Mouse (Mus musculus): ENCODE results near the gene Mlph. TPM values are rescaled to one million over a fixed set of nuclear protein-coding genes. Genes with fewer than 3 reads are reported as not detected.

The Mlph gene
- total and polyA plus RNA-seq, 2 experiments, result 0.27 to 0.37 TPM

GRCm38 (mm10) chr1:90909631-90910152 lies 5.2 kb upstream of the Mlph start:
- no peaks in the 10 kb centered on the region for H3K27me3 ChIP-seq (ENCODE audit: control insufficient read depth, insufficient read depth, low read length)
- TF ChIP-seq CTCF (IDR thresholded peaks at IDR 0.05; ENCODE audit: low read depth, low read length) (peak; percentile 42), POLR2A (IDR thresholded peaks at IDR 0.05; ENCODE audit: extremely low read depth, insufficient read depth, low read length) (no peak)
- H3K79me2 ChIP-seq (ENCODE audit: control insufficient read depth, insufficient read depth, low read length), result no peaks in the 10 kb centered on the region
- WGBS, result 16% methylated on average over 17 of the region's 17 CpGs
- H3K36me3 ChIP-seq (ENCODE audit: control insufficient read depth, insufficient read depth, low read length), result no peaks in the 10 kb centered on the region
- 0 out of 2 replicates have a peak, but pooled peaks cover 2% of the 10 kb centered on the region for H3K4me1 ChIP-seq (ENCODE audit: control insufficient read depth, insufficient read depth, low read length)
- no peak overlapping the region for H3K4me3 ChIP-seq (ENCODE audit: insufficient read depth, low read depth, low read length)
- no peak overlapping the region for H3K27ac ChIP-seq (replicated peaks; ENCODE audit: insufficient read depth, low read depth, low read length)
- no peak for DNase-seq (ENCODE audit: extremely low read depth, low read depth, low spot score)
- H3K9ac ChIP-seq (ENCODE audit: low read depth, low read length), result no peak overlapping the region; the same call in 1 of the 2 replicates

- TF ChIP-seq POLR2A (IDR thresholded peaks at IDR 0.05; ENCODE audit: extremely low read depth, insufficient read depth, low read length) (no peak), CTCF (IDR thresholded peaks at IDR 0.05; ENCODE audit: low read depth, low read length) (no peak)
- no peaks in the 10 kb centered on the region for H3K79me2 ChIP-seq (ENCODE audit: control insufficient read depth, insufficient read depth, low read length)
- no peak overlapping the region for H3K4me3 ChIP-seq (ENCODE audit: insufficient read depth, low read depth, low read length)
- H3K27ac ChIP-seq (replicated peaks; ENCODE audit: insufficient read depth, low read depth, low read length), result no peak overlapping the region
- H3K27me3 ChIP-seq (ENCODE audit: control insufficient read depth, insufficient read depth, low read length), result no peaks in the 10 kb centered on the region
- WGBS, result 86% methylated on average over 6 of the region's 6 CpGs
- 0 out of 2 replicates have a peak, but pooled peaks cover 3% of the 10 kb centered on the region for H3K4me1 ChIP-seq (ENCODE audit: control insufficient read depth, insufficient read depth, low read length)
- no peaks in the 10 kb centered on the region for H3K36me3 ChIP-seq (ENCODE audit: control insufficient read depth, insufficient read depth, low read length)
- no peak overlapping the region for H3K9ac ChIP-seq (ENCODE audit: low read depth, low read length)
- DNase-seq (ENCODE audit: extremely low read depth, low read depth, low spot score), result no peak
Observed at GRCm38 (mm10) chr1:90913231-90913630, 1.7 kb upstream of the Mlph start.

- no peak overlapping the region for H3K27ac ChIP-seq (replicated peaks; ENCODE audit: insufficient read depth, low read depth, low read length)
- H3K9ac ChIP-seq (ENCODE audit: low read depth, low read length), result no peak overlapping the region
- no peaks in the 10 kb centered on the region for H3K79me2 ChIP-seq (ENCODE audit: control insufficient read depth, insufficient read depth, low read length)
- no peak for TF ChIP-seq CTCF (IDR thresholded peaks at IDR 0.05; ENCODE audit: low read depth, low read length)
- TF ChIP-seq POLR2A (IDR thresholded peaks at IDR 0.05; ENCODE audit: extremely low read depth, insufficient read depth, low read length), result no peak
- H3K36me3 ChIP-seq (ENCODE audit: control insufficient read depth, insufficient read depth, low read length), result no peaks in the 10 kb centered on the region
- H3K4me1 ChIP-seq (ENCODE audit: control insufficient read depth, insufficient read depth, low read length), result 0 out of 2 replicates have a peak, but pooled peaks cover 3% of the 10 kb centered on the region
- DNase-seq (ENCODE audit: extremely low read depth, low read depth, low spot score), result no peak
- 37% methylated on average over 6 of the region's 6 CpGs for WGBS
- 0 out of 2 replicates have a peak, but pooled peaks cover 2% of the 10 kb centered on the region for H3K27me3 ChIP-seq (ENCODE audit: control insufficient read depth, insufficient read depth, low read length)
- no peak overlapping the region for H3K4me3 ChIP-seq (ENCODE audit: insufficient read depth, low read depth, low read length)
Observed at GRCm38 (mm10) chr1:90917509-90917908, 2.6 kb downstream of the Mlph start.

GRCm38 (mm10) chr1:90921687-90922086 lies 6.8 kb downstream of the Mlph start:
- H3K4me3 ChIP-seq (ENCODE audit: insufficient read depth, low read depth, low read length), result no peak overlapping the region
- H3K9ac ChIP-seq (ENCODE audit: low read depth, low read length), result no peak overlapping the region
- no peak for TF ChIP-seq CTCF (IDR thresholded peaks at IDR 0.05; ENCODE audit: low read depth, low read length)
- no peak for TF ChIP-seq POLR2A (IDR thresholded peaks at IDR 0.05; ENCODE audit: extremely low read depth, insufficient read depth, low read length)
- 68% methylated on average over 9 of the region's 9 CpGs for WGBS
- no peak for DNase-seq (ENCODE audit: extremely low read depth, low read depth, low spot score)
- no peaks in the 10 kb centered on the region for H3K36me3 ChIP-seq (ENCODE audit: control insufficient read depth, insufficient read depth, low read length)
- H3K27ac ChIP-seq (replicated peaks; ENCODE audit: insufficient read depth, low read depth, low read length), result no peak overlapping the region
- H3K79me2 ChIP-seq (ENCODE audit: control insufficient read depth, insufficient read depth, low read length), result no peaks in the 10 kb centered on the region
- 0 out of 2 replicates have a peak, but pooled peaks cover 2% of the 10 kb centered on the region for H3K27me3 ChIP-seq (ENCODE audit: control insufficient read depth, insufficient read depth, low read length)
- H3K4me1 ChIP-seq (ENCODE audit: control insufficient read depth, insufficient read depth, low read length), result no peaks in the 10 kb centered on the region

GRCm38 (mm10) chr1:90926030-90926429 lies 11.1 kb downstream of the Mlph start:
- H3K79me2 ChIP-seq (ENCODE audit: control insufficient read depth, insufficient read depth, low read length), result no peaks in the 10 kb centered on the region

GRCm38 (mm10) chr1:90927308-90927707 lies 12.4 kb downstream of the Mlph start:
- DNase-seq (ENCODE audit: extremely low read depth, low read depth, low spot score), result no peak
- TF ChIP-seq POLR2A (IDR thresholded peaks at IDR 0.05; ENCODE audit: extremely low read depth, insufficient read depth, low read length), result no peak
- TF ChIP-seq CTCF (IDR thresholded peaks at IDR 0.05; ENCODE audit: low read depth, low read length), result no peak
- Histone ChIP-seq H3K27me3 (ENCODE audit: control insufficient read depth, insufficient read depth, low read length) (peaks cover 3% of the 10 kb centered on the region; the same call in 1 of the 2 replicates), H3K36me3 (ENCODE audit: control insufficient read depth, insufficient read depth, low read length) (no peaks in the 10 kb centered on the region), H3K4me1 (ENCODE audit: control insufficient read depth, insufficient read depth, low read length) (no peaks in the 10 kb centered on the region), H3K9ac (ENCODE audit: low read depth, low read length) (no peak overlapping the region), H3K4me3 (ENCODE audit: insufficient read depth, low read depth, low read length) (no peak overlapping the region), H3K27ac (replicated peaks; ENCODE audit: insufficient read depth, low read depth, low read length) (no peak overlapping the region), H3K79me2 (ENCODE audit: control insufficient read depth, insufficient read depth, low read length) (no peaks in the 10 kb centered on the region)
- WGBS, result 45% methylated on average over 15 of the region's 15 CpGs

More at GRCm38 (mm10) chr1:90926030-90926429, 11.1 kb downstream of the Mlph start:
- H3K27ac ChIP-seq (replicated peaks; ENCODE audit: insufficient read depth, low read depth, low read length), result no peak overlapping the region
- no peak overlapping the region for H3K4me3 ChIP-seq (ENCODE audit: insufficient read depth, low read depth, low read length)
- 24% methylated on average over 4 of the region's 4 CpGs for WGBS
- H3K36me3 ChIP-seq (ENCODE audit: control insufficient read depth, insufficient read depth, low read length), result no peaks in the 10 kb centered on the region
- H3K27me3 ChIP-seq (ENCODE audit: control insufficient read depth, insufficient read depth, low read length), result peaks cover 3% of the 10 kb centered on the region; the same call in 1 of the 2 replicates
- no peak for TF ChIP-seq CTCF (IDR thresholded peaks at IDR 0.05; ENCODE audit: low read depth, low read length)
- TF ChIP-seq POLR2A (IDR thresholded peaks at IDR 0.05; ENCODE audit: extremely low read depth, insufficient read depth, low read length), result no peak
- DNase-seq (ENCODE audit: extremely low read depth, low read depth, low spot score), result peak; percentile 35
- no peaks in the 10 kb centered on the region for H3K4me1 ChIP-seq (ENCODE audit: control insufficient read depth, insufficient read depth, low read length)
- H3K9ac ChIP-seq (ENCODE audit: low read depth, low read length), result no peak overlapping the region

Measured in liver, adult 2 months (tissue).